Mouse (Mus musculus): ENCODE measurements around the gene Cubn. TPM values are rescaled to one million over a fixed set of nuclear protein-coding genes. Genes with fewer than 3 reads are reported as not detected.

Cubn gene
- polyA plus RNA-seq, 1 experiment from 2014 or later, result 0.05 TPM

- no peak for ATAC-seq (ENCODE audit: insufficient number of reproducible peaks, insufficient read depth, low FRiP score, low TSS enrichment, low read depth)
- H3K4me2 ChIP-seq, result no peak overlapping the region
- H3K27me3 ChIP-seq, result no peaks in the 10 kb centered on the region
- no peak overlapping the region for H3K4me3 ChIP-seq (replicated peaks)
- 0 out of 2 replicates have a peak, but pooled peaks cover 5% of the 10 kb centered on the region for H3K36me3 ChIP-seq
- no peaks in the 10 kb centered on the region for H3K4me1 ChIP-seq (replicated peaks)
- H3K27ac ChIP-seq, result no peak overlapping the region
- no peaks in the 10 kb centered on the region for H3K9me3 ChIP-seq
- WGBS, result 47% methylated on average over 8 of the region's 8 CpGs
- no peak overlapping the region for H3K9ac ChIP-seq (replicated peaks)
Measured at GRCm38 (mm10) chr2:13523540-13524456, 32.2 kb upstream of the Cubn start.

GRCm38 (mm10) chr2:13522106-13522505, 30.5 kb upstream of the Cubn start:
- Histone ChIP-seq H3K27ac (no peak overlapping the region), H3K9ac (replicated peaks) (no peak overlapping the region), H3K4me2 (no peak overlapping the region), H3K36me3 (0 out of 2 replicates have a peak, but pooled peaks cover 8% of the 10 kb centered on the region), H3K4me3 (replicated peaks) (no peak overlapping the region), H3K9me3 (no peaks in the 10 kb centered on the region), H3K27me3 (no peaks in the 10 kb centered on the region), H3K4me1 (replicated peaks) (no peaks in the 10 kb centered on the region)
- no peak for ATAC-seq (ENCODE audit: insufficient number of reproducible peaks, insufficient read depth, low FRiP score, low TSS enrichment, low read depth)
- 55% methylated on average over 8 of the region's 8 CpGs for WGBS

- H3K9me3 ChIP-seq, result no peaks in the 10 kb centered on the region
- H3K27me3 ChIP-seq, result no peaks in the 10 kb centered on the region
- H3K9ac ChIP-seq (replicated peaks), result no peak overlapping the region
- 0 out of 2 replicates have a peak, but pooled peaks cover 11% of the 10 kb centered on the region for H3K36me3 ChIP-seq
- ATAC-seq (ENCODE audit: insufficient number of reproducible peaks, insufficient read depth, low FRiP score, low TSS enrichment, low read depth), result no peak
- no peak overlapping the region for H3K4me2 ChIP-seq
- H3K4me1 ChIP-seq (replicated peaks), result no peaks in the 10 kb centered on the region
- H3K27ac ChIP-seq, result no peak overlapping the region
- 74% methylated on average over 4 of the region's 4 CpGs for WGBS
- H3K4me3 ChIP-seq (replicated peaks), result no peak overlapping the region
Measured at GRCm38 (mm10) chr2:13514949-13515348, 23.3 kb upstream of the Cubn start.

GRCm38 (mm10) chr2:13502717-13503116, 11.1 kb upstream of the Cubn start:
- no peak overlapping the region for H3K4me3 ChIP-seq (replicated peaks)
- H3K9me3 ChIP-seq, result no peaks in the 10 kb centered on the region
- no peaks in the 10 kb centered on the region for H3K27me3 ChIP-seq
- 95% methylated on average over 2 of the region's 2 CpGs for WGBS
- H3K27ac ChIP-seq, result no peak overlapping the region
- no peaks in the 10 kb centered on the region for H3K36me3 ChIP-seq
- ATAC-seq (ENCODE audit: insufficient number of reproducible peaks, insufficient read depth, low FRiP score, low TSS enrichment, low read depth), result no peak
- H3K9ac ChIP-seq (replicated peaks), result no peak overlapping the region
- H3K4me1 ChIP-seq (replicated peaks), result no peaks in the 10 kb centered on the region
- H3K4me2 ChIP-seq, result no peak overlapping the region

GRCm38 (mm10) chr2:13501553-13501952, 9.9 kb upstream of the Cubn start:
- no peak for ATAC-seq (ENCODE audit: insufficient number of reproducible peaks, insufficient read depth, low FRiP score, low TSS enrichment, low read depth)
- WGBS, result 19% methylated on average over 5 of the region's 5 CpGs

GRCm38 (mm10) chr2:13500298-13500999, 8.8 kb upstream of the Cubn start:
- 82% methylated on average over 5 of the region's 5 CpGs for WGBS
- Histone ChIP-seq H3K4me2 (no peak overlapping the region), H3K4me1 (replicated peaks) (no peaks in the 10 kb centered on the region), H3K9ac (replicated peaks) (no peak overlapping the region), H3K9me3 (no peaks in the 10 kb centered on the region), H3K4me3 (replicated peaks) (no peak overlapping the region), H3K36me3 (no peaks in the 10 kb centered on the region), H3K27me3 (no peaks in the 10 kb centered on the region), H3K27ac (no peak overlapping the region)
- ATAC-seq (ENCODE audit: insufficient number of reproducible peaks, insufficient read depth, low FRiP score, low TSS enrichment, low read depth), result no peak

More at GRCm38 (mm10) chr2:13501553-13501952, 9.9 kb upstream of the Cubn start:
- H3K9ac ChIP-seq (replicated peaks), result no peak overlapping the region
- H3K4me1 ChIP-seq (replicated peaks), result no peaks in the 10 kb centered on the region
- H3K27ac ChIP-seq, result no peak overlapping the region
- H3K36me3 ChIP-seq, result no peaks in the 10 kb centered on the region
- H3K4me2 ChIP-seq, result no peak overlapping the region
- H3K9me3 ChIP-seq, result no peaks in the 10 kb centered on the region
- no peak overlapping the region for H3K4me3 ChIP-seq (replicated peaks)
- no peaks in the 10 kb centered on the region for H3K27me3 ChIP-seq

- H3K27me3 ChIP-seq, result no peaks in the 10 kb centered on the region
- no peak overlapping the region for H3K4me3 ChIP-seq (replicated peaks)
- no peaks in the 10 kb centered on the region for H3K9me3 ChIP-seq
- no peak overlapping the region for H3K9ac ChIP-seq (replicated peaks)
- 83% methylated on average over 7 of the region's 7 CpGs for WGBS
- H3K36me3 ChIP-seq, result no peaks in the 10 kb centered on the region
- no peak for ATAC-seq (ENCODE audit: insufficient number of reproducible peaks, insufficient read depth, low FRiP score, low TSS enrichment, low read depth)
- no peaks in the 10 kb centered on the region for H3K4me1 ChIP-seq (replicated peaks)
- no peak overlapping the region for H3K27ac ChIP-seq
- no peak overlapping the region for H3K4me2 ChIP-seq
Measured at GRCm38 (mm10) chr2:13499196-13499595, 7.6 kb upstream of the Cubn start.

GRCm38 (mm10) chr2:13496087-13496486, 4.5 kb upstream of the Cubn start:
- Histone ChIP-seq H3K27ac (no peak overlapping the region), H3K9me3 (no peaks in the 10 kb centered on the region), H3K4me3 (replicated peaks) (no peak overlapping the region), H3K9ac (replicated peaks) (no peak overlapping the region), H3K27me3 (no peaks in the 10 kb centered on the region), H3K4me2 (no peak overlapping the region), H3K4me1 (replicated peaks) (peaks cover 9% of the 10 kb centered on the region), H3K36me3 (no peaks in the 10 kb centered on the region)
- no peak for ATAC-seq (ENCODE audit: insufficient number of reproducible peaks, insufficient read depth, low FRiP score, low TSS enrichment, low read depth)
- WGBS, result 77% methylated on average over 2 of the region's 2 CpGs

- no peak overlapping the region for H3K27ac ChIP-seq
- H3K4me1 ChIP-seq (replicated peaks), result peaks cover 17% of the 10 kb centered on the region
- no peaks in the 10 kb centered on the region for H3K9me3 ChIP-seq
- 76% methylated on average over 4 of the region's 4 CpGs for WGBS
- H3K27me3 ChIP-seq, result no peaks in the 10 kb centered on the region
- no peak overlapping the region for H3K4me3 ChIP-seq (replicated peaks)
- no peak overlapping the region for H3K9ac ChIP-seq (replicated peaks)
- no peaks in the 10 kb centered on the region for H3K36me3 ChIP-seq
- H3K4me2 ChIP-seq, result no peak overlapping the region
- no peak for ATAC-seq (ENCODE audit: insufficient number of reproducible peaks, insufficient read depth, low FRiP score, low TSS enrichment, low read depth)
Measured at GRCm38 (mm10) chr2:13492927-13493326, 1.3 kb upstream of the Cubn start.

GRCm38 (mm10) chr2:13490480-13490879, 1.1 kb downstream of the Cubn start:
- no peaks in the 10 kb centered on the region for H3K36me3 ChIP-seq
- ATAC-seq (ENCODE audit: insufficient number of reproducible peaks, insufficient read depth, low FRiP score, low TSS enrichment, low read depth), result peak; percentile 73; the same call in 1 of the 2 replicates
- 61% methylated on average over 2 of the region's 2 CpGs for WGBS

GRCm38 (mm10) chr2:13486470-13486869, 5.1 kb downstream of the Cubn start:
- H3K9ac ChIP-seq (replicated peaks), result no peak overlapping the region
- WGBS, result 83% methylated on average over 8 of the region's 8 CpGs
- no peak overlapping the region for H3K4me3 ChIP-seq (replicated peaks)
- H3K36me3 ChIP-seq, result no peaks in the 10 kb centered on the region
- no peaks in the 10 kb centered on the region for H3K27me3 ChIP-seq
- H3K4me1 ChIP-seq (replicated peaks), result peaks cover 8% of the 10 kb centered on the region
- H3K9me3 ChIP-seq, result no peaks in the 10 kb centered on the region
- no peak overlapping the region for H3K4me2 ChIP-seq
- H3K27ac ChIP-seq, result no peak overlapping the region
- ATAC-seq (ENCODE audit: insufficient number of reproducible peaks, insufficient read depth, low FRiP score, low TSS enrichment, low read depth), result no peak

More at GRCm38 (mm10) chr2:13490480-13490879, 1.1 kb downstream of the Cubn start:
- H3K27me3 ChIP-seq, result no peaks in the 10 kb centered on the region
- peaks cover 17% of the 10 kb centered on the region for H3K4me1 ChIP-seq (replicated peaks)
- H3K4me3 ChIP-seq (replicated peaks), result no peak overlapping the region
- H3K9ac ChIP-seq (replicated peaks), result no peak overlapping the region
- H3K27ac ChIP-seq, result no peak overlapping the region
- H3K9me3 ChIP-seq, result no peaks in the 10 kb centered on the region
- no peak overlapping the region for H3K4me2 ChIP-seq
